Mouse (Mus musculus) testis, postnatal 14 days (tissue): Measurements from ENCODE around the gene Zmat5.

ENCODE experiments used
- DNase-seq: peaks from one replicate; pipeline ENCODE4 v3.0.0; 2021; ENCODE audit warnings: low spot score

Gene Zmat5

DNA sequence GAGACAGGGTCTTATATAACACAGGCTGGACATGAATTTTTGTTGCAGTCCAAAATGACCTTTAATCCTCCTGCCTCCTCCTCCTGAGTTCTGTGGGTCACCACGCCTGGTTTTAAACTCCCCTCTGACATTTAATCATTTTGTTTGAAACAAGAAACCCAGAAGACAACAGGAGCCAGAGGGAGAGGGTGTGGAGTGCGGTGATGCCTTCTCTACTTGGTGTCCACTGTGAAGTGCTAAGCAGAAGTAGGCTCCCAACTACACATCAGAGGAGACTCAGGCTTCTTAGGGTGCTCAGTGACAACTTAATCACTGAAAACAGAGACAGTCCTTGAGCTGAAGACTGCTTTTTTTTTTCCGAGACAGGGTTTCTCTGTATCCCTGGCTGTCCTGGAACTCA, 76.4 kb downstream of the Zmat5 start:
- DNase-seq = no peak

DNA sequence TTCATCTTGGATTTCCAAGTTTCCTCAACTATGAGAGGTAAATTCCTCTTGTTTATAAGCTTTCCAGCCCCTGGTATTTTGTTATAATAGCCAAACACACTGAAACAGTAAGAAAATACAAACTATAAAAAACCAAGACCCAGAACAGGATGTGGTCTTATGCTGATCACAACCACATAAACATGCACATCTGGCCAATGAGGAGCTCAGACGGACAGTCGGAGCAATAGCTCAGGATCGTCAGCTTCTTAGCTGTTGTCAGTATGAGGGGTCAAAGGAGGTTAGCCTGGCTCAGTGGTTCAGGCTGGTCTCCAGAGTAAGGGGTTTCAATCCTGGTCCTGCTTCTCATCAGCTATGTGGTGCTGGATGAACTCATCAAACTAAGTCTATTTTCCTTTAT, 78.6 kb downstream of the Zmat5 start:
- no peak for DNase-seq

- DNase-seq = no peak
Observed at GRCm38 (mm10) chr11:4784629-4785142, 80.2 kb downstream of the Zmat5 start.
